Mouse (Mus musculus) forebrain, embryonic 16.5 days (tissue): ENCODE measurements at regions not wholly inside any gene's neighbourhood (a gene's known extent, or its start where the extent isn't known, plus 50 kb on each side); places are given as distances from the start of the nearest gene placed in this dataset.

Experiments
- ATAC-seq: fragments of 200-750 bp; cut with Nextera tagmentation; 2 replicates; pipeline ENCODE4 v1.8.0; 2017; ENCODE audit warnings: mild to moderate bottlenecking, moderate library complexity
- H3K27ac ChIP-seq: fragments of 300-500 bp; sonication (generic); 2 replicates; pipeline ENCODE4 v1.5.1; 2014; ENCODE audit warnings: low read length, control low read depth
- H3K27me3 ChIP-seq: fragments of 300-500 bp; sonication (generic); replicated peaks from 2 replicates; pipeline ENCODE4 v1.6.1; 2014; ENCODE audit warnings: low read length; ENCODE audit not compliant: control insufficient read depth, insufficient read depth
- H3K36me3 ChIP-seq: fragments of 300-500 bp; sonication (generic); 2 replicates; pipeline ENCODE4 v1.6.1; 2014; ENCODE audit not compliant: control insufficient read depth, insufficient read depth
- H3K4me1 ChIP-seq: fragments of 300-500 bp; sonication (generic); replicated peaks from 2 replicates; pipeline ENCODE4 v1.6.1; 2014; ENCODE audit warnings: low read length; ENCODE audit not compliant: control insufficient read depth, insufficient read depth
- H3K4me2 ChIP-seq: fragments of 300-500 bp; sonication (generic); 2 replicates; pipeline ENCODE4 v1.6.1; 2014; ENCODE audit warnings: mild to moderate bottlenecking, low read length, control low read depth
- H3K4me3 ChIP-seq: fragments of 300-500 bp; sonication (generic); replicated peaks from 2 replicates; pipeline ENCODE4 v1.5.1; 2014; ENCODE audit warnings: mild to moderate bottlenecking, low read length, control low read depth
- H3K9ac ChIP-seq: fragments of 300-500 bp; sonication (generic); replicated peaks from 2 replicates; pipeline ENCODE4 v1.6.1; 2014; ENCODE audit warnings: low read depth, low read length, control low read depth
- H3K9me3 ChIP-seq: fragments of 300-500 bp; sonication (generic); 2 replicates; pipeline ENCODE4 v1.6.1; 2016; ENCODE audit warnings: low read length; ENCODE audit not compliant: control insufficient read depth
- WGBS: fragments of 180-500 bp; shearing (Covaris S2); extraction: QIAGEN DNeasy Blood & Tissue Kit; methylation state at CpG from one replicate; pipeline ENCODE4 v1.1.7; 2014; 5-methylcytosine and 5-hydroxymethylcytosine counted together

GRCm38 (mm10) chr16:74809154-74809825 lies 397.7 kb upstream of the Robo2 start:
- H3K4me2 ChIP-seq: no peak overlapping the region
- H3K9me3 ChIP-seq: no peaks in the 10 kb centered on the region
- no peak overlapping the region for H3K4me3 ChIP-seq
- H3K4me1 ChIP-seq: no peaks in the 10 kb centered on the region
- no peaks in the 10 kb centered on the region for H3K36me3 ChIP-seq
- no peak for ATAC-seq
- WGBS: 43% methylated on average over 7 of the region's 7 CpGs
- H3K27me3 ChIP-seq: no peaks in the 10 kb centered on the region
- H3K27ac ChIP-seq: no peak overlapping the region
- no peak overlapping the region for H3K9ac ChIP-seq

- Histone ChIP-seq H3K36me3 (no peaks in the 10 kb centered on the region), H3K9me3 (no peaks in the 10 kb centered on the region), H3K27me3 (no peaks in the 10 kb centered on the region), H3K4me2 (no peak overlapping the region), H3K27ac (no peak overlapping the region), H3K9ac (no peak overlapping the region), H3K4me3 (no peak overlapping the region), H3K4me1 (no peaks in the 10 kb centered on the region)
- no peak for ATAC-seq
- WGBS: 54% methylated on average over 2 of the region's 2 CpGs
These were observed 395.1 kb upstream of the Robo2 start for GRCm38 (mm10) chr16:74806775-74807174.

GRCm38 (mm10) chr16:74801296-74801695 lies 389.7 kb upstream of the Robo2 start:
- Histone ChIP-seq H3K4me1 (no peaks in the 10 kb centered on the region), H3K36me3 (no peaks in the 10 kb centered on the region), H3K4me3 (no peak overlapping the region), H3K4me2 (no peak overlapping the region), H3K27ac (no peak overlapping the region), H3K9me3 (no peaks in the 10 kb centered on the region), H3K9ac (no peak overlapping the region), H3K27me3 (no peaks in the 10 kb centered on the region)
- 10% methylated on average over 7 of the region's 7 CpGs for WGBS
- peak; percentile 72 for ATAC-seq

- no peak for ATAC-seq
- Histone ChIP-seq H3K4me1 (no peaks in the 10 kb centered on the region), H3K9me3 (no peaks in the 10 kb centered on the region), H3K36me3 (no peaks in the 10 kb centered on the region), H3K27me3 (no peaks in the 10 kb centered on the region), H3K9ac (no peak overlapping the region), H3K4me2 (no peak overlapping the region), H3K4me3 (no peak overlapping the region), H3K27ac (no peak overlapping the region)
- WGBS: 56% methylated on average over 2 of the region's 2 CpGs
These were observed 384.7 kb upstream of the Robo2 start for GRCm38 (mm10) chr16:74796303-74796653.

- Histone ChIP-seq H3K4me3 (no peak overlapping the region), H3K27ac (no peak overlapping the region), H3K9ac (no peak overlapping the region), H3K9me3 (no peaks in the 10 kb centered on the region), H3K27me3 (no peaks in the 10 kb centered on the region), H3K4me2 (no peak overlapping the region), H3K4me1 (no peaks in the 10 kb centered on the region), H3K36me3 (no peaks in the 10 kb centered on the region)
- WGBS: 56% methylated on average over 5 of the region's 5 CpGs
- no peak for ATAC-seq
These were observed 384.0 kb upstream of the Robo2 start for GRCm38 (mm10) chr16:74795360-74796302.

GRCm38 (mm10) chr16:74785365-74786119 lies 373.9 kb upstream of the Robo2 start:
- no peak overlapping the region for H3K27ac ChIP-seq
- H3K9ac ChIP-seq: no peak overlapping the region
- no peak for ATAC-seq
- H3K4me1 ChIP-seq: no peaks in the 10 kb centered on the region
- H3K4me2 ChIP-seq: no peak overlapping the region
- H3K4me3 ChIP-seq: no peak overlapping the region
- WGBS: 33% methylated on average over 9 of the region's 9 CpGs
- no peaks in the 10 kb centered on the region for H3K9me3 ChIP-seq
- H3K36me3 ChIP-seq: no peaks in the 10 kb centered on the region
- no peaks in the 10 kb centered on the region for H3K27me3 ChIP-seq

- no peaks in the 10 kb centered on the region for H3K27me3 ChIP-seq
- no peak overlapping the region for H3K27ac ChIP-seq
- no peaks in the 10 kb centered on the region for H3K4me1 ChIP-seq
- no peaks in the 10 kb centered on the region for H3K9me3 ChIP-seq
- no peak overlapping the region for H3K4me2 ChIP-seq
- H3K36me3 ChIP-seq: no peaks in the 10 kb centered on the region
- no peak overlapping the region for H3K4me3 ChIP-seq
- no peak overlapping the region for H3K9ac ChIP-seq
- ATAC-seq: no peak
- 87% methylated on average over 2 of the region's 2 CpGs for WGBS
These were observed 368.8 kb upstream of the Robo2 start for GRCm38 (mm10) chr16:74780388-74780787.

- Histone ChIP-seq H3K27me3 (no peaks in the 10 kb centered on the region), H3K9ac (no peak overlapping the region), H3K36me3 (no peaks in the 10 kb centered on the region), H3K9me3 (no peaks in the 10 kb centered on the region), H3K4me1 (no peaks in the 10 kb centered on the region), H3K27ac (no peak overlapping the region), H3K4me2 (no peak overlapping the region), H3K4me3 (no peak overlapping the region)
- 96% methylated on average over 4 of the region's 4 CpGs for WGBS
- ATAC-seq: no peak
These were observed 356.6 kb upstream of the Robo2 start for GRCm38 (mm10) chr16:74768264-74768663.

- no peaks in the 10 kb centered on the region for H3K27me3 ChIP-seq
- no peak overlapping the region for H3K27ac ChIP-seq
- H3K4me2 ChIP-seq: no peak overlapping the region
- no peak overlapping the region for H3K4me3 ChIP-seq
- no peaks in the 10 kb centered on the region for H3K9me3 ChIP-seq
- H3K9ac ChIP-seq: no peak overlapping the region
- no peaks in the 10 kb centered on the region for H3K36me3 ChIP-seq
- WGBS: 37% methylated on average over 6 of the region's 6 CpGs
- no peak for ATAC-seq
- no peaks in the 10 kb centered on the region for H3K4me1 ChIP-seq
These were observed 345.2 kb upstream of the Robo2 start for GRCm38 (mm10) chr16:74756720-74757345.
